Mouse (Mus musculus) CD4-positive, CD25-positive, alpha-beta regulatory T cell, adult 2 months (primary cell): ENCODE data around the gene Agbl3.

Experiments used
- DNase-seq: peaks from one replicate; pipeline ENCODE4 v3.0.0-alpha.2; 2012; ENCODE audit warnings: low read depth, low spot score

Gene Agbl3

DNA sequence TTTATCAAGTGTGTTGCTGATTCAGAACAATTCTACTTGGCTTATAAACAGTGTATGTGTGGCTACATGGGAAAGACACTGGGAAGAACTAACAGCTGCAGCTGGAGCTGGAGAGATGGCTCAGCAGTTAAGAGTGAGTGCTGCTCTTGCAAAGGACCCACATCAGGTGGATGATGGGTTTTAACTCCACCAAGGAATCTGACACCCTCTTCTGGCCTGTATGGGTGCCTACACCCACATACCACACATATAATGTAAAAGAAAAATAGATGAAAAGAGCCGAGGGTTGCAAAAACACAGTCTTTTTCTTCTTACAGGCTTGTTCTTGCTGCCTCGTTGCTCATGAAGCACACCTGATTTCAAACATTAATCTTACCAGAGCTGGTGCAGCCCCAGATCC is 125.9 kb downstream of the Agbl3 start:
- no peak for DNase-seq

DNA sequence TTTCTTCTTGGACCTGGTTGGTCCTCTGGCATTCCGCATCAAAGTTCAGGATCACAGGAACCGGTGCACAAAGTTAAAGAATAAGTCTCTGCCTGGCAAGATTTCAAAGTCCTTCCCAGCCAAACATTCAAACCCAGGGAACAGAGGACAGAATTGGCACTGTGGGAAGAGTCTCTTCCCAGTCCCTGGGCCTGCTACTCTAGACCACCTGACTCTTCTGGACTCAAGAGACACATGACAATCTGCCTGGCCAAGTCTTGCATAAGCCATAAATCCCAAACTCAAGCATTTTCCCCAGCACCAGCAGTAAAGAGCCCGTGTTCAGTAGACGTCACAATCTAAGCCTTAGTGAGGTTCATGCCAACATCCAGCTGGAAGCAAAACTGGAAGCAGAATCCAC is 126.4 kb downstream of the Agbl3 start:
- DNase-seq = no peak

DNA sequence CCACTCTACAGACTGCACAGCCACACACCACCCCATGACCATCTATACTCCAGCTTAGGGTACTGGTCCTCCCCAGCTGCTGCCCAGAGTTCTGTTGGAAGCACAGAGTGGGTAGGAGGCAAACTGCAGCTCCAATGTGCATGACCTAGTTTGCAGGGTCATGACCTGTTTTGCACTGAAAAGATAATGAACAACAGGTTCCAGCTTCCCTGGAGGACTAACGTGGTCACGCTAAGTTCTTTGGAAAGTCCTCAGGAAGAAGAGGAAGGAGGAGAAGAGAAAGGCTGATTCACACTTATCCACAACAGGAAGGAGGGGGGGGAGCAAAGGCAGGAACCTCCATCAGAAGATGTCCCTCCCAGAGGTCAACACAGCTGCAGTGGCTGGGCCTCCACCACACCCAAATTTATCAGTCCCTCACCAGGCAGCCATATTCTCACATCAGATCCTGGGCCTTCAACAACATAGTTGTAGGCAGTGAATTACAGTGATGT is 126.9 kb downstream of the Agbl3 start:
- DNase-seq = no peak

DNA sequence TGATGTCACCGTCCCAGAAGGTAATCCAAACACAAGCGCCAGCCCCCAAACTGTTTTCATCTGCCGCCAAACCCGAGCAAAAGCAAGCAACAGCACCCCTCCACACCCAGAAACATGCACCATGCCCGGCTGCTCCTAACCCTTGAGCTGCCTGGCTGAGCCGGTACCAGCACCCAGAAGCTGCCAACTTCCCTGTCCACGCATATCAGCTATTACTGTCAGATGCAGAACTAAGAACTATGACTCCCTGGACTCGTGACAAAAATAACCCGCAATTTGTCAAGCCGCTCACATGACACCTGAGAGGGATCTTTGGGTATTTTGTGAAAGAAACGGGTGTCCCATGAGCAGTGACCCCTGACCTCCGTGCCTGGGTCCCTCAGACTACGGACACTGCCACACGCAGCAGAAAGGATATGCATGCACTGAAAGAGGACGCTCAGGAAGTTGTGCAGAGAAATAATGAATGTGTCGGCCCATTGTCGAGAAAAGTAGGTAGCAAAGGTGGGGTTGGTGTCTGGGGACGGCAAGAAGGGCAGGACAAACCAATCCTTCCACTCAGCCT is 127.5 kb downstream of the Agbl3 start:
- no peak for DNase-seq
